Mouse (Mus musculus): ENCODE results near the gene Ncor1.
"Not testable (repeated sequence)": the region's sequence is repeated elsewhere in the genome, so short reads cannot be mapped to it uniquely, and the experiment has no call there.

Gene Ncor1

GRCm38 (mm10) chr11:62458276-62458724 lies at the start of gene Ncor1, which contains the start of gene Pigl:
TSS of gene Ncor1 (minus strand) at chr11:62458541.
TSS of gene Pigl (plus strand) at chr11:62458460.
- peak; percentile 63 to 69 for DNase-seq (ENCODE audit: low read depth in 2 of 2, low spot score in 2 of 2)

DNA sequence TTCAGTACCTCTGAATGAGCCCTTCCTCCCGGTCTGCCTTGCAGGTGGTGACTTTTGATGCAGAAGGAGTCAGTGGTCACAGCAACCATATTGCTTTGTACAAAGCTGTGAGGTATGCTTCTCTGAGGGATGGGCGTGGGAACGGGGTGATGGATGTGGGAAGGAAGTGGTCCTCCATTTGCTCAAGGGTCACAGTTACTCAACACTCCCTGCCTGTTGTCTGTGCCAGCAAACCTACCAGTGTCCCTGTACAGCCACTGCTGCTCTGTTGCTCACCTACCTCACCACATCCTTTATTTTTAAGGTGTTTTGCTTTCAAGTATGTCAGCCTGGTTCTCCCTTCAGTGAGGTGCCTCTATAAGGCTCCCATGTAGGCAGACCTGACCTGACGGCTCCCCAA lies 49.3 kb upstream of the Ncor1 start:
- peak; percentile 61 to 67 for DNase-seq (ENCODE audit: low read depth in 2 of 2, low spot score in 2 of 2)

DNA sequence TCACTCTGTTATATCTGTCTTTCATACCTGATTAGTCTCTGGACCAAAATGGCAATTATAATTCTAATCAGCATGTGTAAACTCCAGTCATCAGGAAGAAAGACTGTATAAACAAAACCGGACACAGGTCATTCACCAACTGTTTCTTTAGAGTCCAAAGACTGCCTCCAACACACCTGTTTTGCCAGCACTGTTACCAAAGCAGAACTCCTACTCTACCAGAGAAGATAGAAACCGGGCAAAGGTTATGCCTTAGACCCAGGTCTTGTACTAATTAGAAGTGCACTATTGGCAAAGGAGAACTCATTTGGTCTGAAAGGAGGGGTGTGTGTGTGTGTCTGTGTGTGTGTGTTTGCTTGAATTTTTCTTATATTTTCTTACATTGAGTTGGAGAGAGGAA lies 42.2 kb upstream of the Ncor1 start:
- DNase-seq (ENCODE audit: low read depth in 2 of 2, low spot score in 2 of 2), result no peak

DNA sequence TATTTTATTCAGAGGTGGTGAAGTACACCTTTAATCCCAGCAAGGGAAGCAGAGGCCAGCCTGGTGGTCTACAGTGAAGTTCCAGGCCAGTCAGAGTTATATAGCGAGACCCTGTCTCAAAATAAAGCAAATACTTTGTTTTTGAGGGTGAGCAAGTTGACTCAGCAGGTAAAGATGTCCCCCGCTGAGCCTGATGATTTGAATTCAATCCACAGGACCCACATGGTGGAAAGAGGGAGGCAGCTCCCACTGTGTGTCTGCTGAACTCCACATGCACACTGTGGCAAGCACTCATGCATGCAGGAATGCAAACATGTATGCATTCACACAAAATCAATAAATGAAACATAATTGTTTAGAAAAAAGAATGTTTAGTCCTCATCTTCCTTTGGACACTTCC lies 40.5 kb upstream of the Ncor1 start:
- DNase-seq (ENCODE audit: low read depth in 2 of 2, low spot score in 2 of 2), result no peak

DNA sequence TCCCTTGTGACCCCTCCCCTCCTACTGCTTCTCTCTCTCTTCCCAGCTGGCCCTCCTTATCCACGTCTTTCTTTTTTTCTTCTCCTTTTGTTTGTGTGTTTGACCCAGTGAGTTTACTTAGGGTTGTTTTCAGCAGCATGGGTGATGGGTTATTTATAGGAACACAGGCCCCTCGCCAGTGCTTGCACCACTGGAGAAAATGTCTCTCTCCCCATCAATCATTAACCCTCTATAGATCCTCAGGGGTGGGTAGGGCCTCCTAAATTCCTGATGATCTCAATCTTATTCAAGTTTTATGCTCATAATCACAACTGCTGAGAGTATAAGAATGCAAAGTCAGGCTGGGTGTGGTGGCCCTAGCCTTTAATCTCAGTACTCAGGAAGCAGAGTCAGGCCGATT lies 38.8 kb upstream of the Ncor1 start:
- no peak for DNase-seq (ENCODE audit: low read depth in 2 of 2, low spot score in 2 of 2)

- peak; percentile 23 to 50 for DNase-seq (ENCODE audit: low read depth in 2 of 2, low spot score in 2 of 2)
These were observed 37.9 kb upstream of the Ncor1 start for GRCm38 (mm10) chr11:62496151-62496715.

- no peak for DNase-seq (ENCODE audit: low read depth in 2 of 2, low spot score in 2 of 2)
These were observed 37.0 kb upstream of the Ncor1 start for GRCm38 (mm10) chr11:62495276-62495801.

DNA sequence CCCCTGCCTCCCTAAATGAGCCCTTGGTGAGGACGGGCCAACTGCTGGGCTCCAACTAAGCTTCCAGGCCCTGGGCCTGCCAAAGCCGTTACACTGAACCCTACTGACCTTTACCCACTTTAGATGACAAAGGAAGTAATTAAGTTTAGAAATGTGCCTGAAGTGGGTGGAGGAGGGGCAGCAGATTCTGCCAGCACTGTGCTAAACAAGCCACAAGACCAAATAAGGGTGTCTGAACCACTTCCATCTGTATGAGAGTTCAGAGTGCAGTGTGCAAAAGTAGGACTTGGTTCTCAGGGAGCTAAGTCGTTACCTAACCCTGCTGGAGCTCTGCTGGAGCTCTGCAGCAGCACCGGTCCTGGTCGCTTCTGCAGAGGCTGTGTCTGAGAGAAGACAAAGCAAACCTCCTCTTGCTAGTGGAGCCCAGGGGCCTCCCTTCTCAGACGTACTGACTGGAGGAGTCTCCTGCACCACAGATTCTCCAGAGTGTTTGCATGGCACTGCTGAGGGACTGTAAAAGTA lies 36.5 kb upstream of the Ncor1 start:
- DNase-seq (ENCODE audit: low read depth in 2 of 2, low spot score in 2 of 2), result peak; percentile 38 to 46

DNA sequence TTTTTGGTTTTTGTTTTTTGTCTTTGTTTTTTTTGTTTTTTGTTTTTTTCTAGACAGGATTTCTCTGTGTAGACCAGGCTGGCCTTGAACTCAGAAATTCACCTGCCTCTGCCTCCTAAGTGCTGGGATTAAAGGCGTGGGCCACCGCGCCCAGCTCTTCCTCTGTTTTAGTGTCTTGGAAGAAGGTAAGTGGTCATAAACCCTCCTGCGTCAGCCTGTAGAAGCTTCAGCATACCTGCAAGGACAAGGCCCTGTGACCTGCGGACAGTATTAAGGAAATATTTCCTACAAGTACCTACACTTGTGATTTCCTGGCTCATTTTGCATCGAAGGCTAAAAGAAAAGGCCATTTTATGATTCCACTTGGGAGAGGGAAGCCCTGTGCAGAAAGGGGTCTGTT lies 35.4 kb upstream of the Ncor1 start:
- no peak for DNase-seq (ENCODE audit: low read depth in 2 of 2, low spot score in 2 of 2)

GRCm38 (mm10) chr11:62487540-62488350 lies 29.4 kb upstream of the Ncor1 start:
- DNase-seq (ENCODE audit: low read depth in 2 of 2, low spot score in 2 of 2), result no peak

DNA sequence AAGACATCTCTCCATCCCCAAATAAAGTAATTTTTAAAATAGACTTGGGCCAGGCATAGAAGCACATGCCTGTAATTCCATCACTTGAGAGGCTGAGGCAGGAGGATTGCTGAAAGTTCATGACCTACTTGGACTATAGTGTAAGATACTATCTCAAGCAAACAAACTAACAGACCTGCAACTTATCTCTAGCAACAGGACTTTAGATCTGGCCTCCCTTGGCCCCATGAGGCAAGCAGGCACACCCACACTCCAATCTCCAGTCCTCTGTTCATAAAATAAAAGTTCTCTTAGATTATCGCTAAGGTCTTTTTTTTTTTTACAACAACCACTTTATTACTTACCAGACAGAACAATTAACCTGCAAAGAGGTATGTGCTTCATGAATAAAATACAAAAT lies 28.6 kb upstream of the Ncor1 start:
- no peak for DNase-seq (ENCODE audit: low read depth in 2 of 2, low spot score in 2 of 2)

- no peak for DNase-seq (ENCODE audit: low read depth in 2 of 2, low spot score in 2 of 2)
These were observed 21.2 kb upstream of the Ncor1 start for GRCm38 (mm10) chr11:62479581-62479980.

DNA sequence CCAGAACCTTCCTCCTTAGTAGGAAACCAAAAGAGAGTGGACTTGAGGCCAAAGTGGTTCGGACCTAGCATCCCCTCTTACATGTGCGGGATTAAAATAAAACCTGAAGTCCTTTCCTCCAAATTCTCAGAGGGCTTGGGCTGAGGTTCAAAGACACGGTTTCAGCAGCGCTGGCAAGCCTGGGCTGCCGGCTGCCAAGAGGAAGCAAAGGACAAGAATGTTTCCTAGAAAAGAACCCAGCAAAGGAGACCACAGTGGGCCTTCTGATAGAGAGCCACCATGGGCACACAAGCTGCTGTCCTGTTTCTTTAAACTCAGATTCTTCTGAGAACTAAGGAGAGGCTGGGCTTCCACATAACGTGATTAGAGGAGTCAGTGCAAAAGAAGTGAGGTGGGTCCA lies 20.6 kb upstream of the Ncor1 start:
- no peak for DNase-seq (ENCODE audit: low read depth in 2 of 2, low spot score in 2 of 2)

DNA sequence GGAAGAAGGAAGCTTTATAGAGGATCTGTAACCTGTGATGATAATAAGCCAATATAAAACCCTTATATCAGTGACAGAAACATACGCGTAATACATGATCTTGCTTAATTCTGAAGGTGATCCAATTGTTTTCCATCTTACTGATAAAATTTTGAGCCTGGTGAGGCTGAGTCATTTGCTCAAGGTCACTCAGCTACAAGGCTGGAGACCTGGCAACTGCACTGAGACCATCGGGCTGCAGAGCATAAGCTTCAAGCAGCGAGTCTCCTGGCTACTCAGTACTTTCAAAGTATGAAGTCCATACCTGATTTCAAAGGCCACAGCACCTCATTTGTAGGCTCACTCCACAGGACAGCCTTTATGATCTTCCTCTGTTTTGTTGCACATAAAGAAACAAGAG lies 17.8 kb upstream of the Ncor1 start:
- no peak for DNase-seq (ENCODE audit: low read depth in 2 of 2, low spot score in 2 of 2)

- DNase-seq (ENCODE audit: low read depth in 2 of 2, low spot score in 2 of 2), result no peak
These were observed 15.2 kb upstream of the Ncor1 start for GRCm38 (mm10) chr11:62473516-62473915.

- DNase-seq (ENCODE audit: low read depth in 2 of 2, low spot score in 2 of 2), result no peak
These were observed 12.1 kb upstream of the Ncor1 start for GRCm38 (mm10) chr11:62470451-62470850.

DNA sequence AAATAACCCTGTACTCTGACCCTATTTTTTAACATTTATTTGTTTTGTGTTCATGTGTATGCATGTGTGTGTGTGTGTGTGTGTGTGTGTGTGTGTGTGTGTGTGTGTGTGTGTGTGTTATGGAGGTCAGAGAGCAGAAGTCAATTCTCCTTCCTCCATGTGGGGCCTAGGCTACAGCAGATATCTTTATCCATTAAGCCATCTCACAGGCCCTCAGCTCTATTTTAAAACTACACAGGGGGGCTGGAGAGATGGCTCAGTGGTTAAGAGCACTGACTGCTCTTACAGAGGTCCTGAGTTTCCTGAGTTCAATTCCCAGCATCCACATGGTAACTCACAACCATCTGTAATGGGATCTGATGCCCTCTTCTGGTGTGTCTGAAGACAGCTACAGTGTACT lies 8.9 kb upstream of the Ncor1 start:
- DNase-seq (ENCODE audit: low read depth in 2 of 2, low spot score in 2 of 2), result not testable (repeated sequence)

GRCm38 (mm10) chr11:62466546-62466945 lies 8.2 kb upstream of the Ncor1 start:
- DNase-seq (ENCODE audit: low read depth in 2 of 2, low spot score in 2 of 2), result peak; percentile 28 to 29

DNA sequence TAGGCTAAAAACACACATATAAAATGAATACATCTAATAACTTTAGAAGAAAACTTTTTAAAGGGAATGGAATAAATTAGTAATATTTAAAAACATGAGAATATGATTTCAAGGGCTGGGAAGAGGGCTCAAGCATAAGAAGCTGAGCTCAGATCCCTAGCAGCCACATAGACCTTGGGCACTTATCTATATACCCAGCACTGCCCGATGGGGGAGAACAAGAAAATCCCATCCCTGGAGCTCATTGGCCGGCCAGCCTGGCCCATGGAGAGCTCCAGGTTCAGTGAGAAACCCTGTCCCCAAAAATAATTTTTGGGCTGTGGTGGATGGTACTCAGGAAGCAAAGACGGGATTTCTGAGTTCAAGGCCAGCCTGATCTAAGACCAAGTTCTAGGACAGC lies 7.5 kb upstream of the Ncor1 start:
- DNase-seq (ENCODE audit: low read depth in 2 of 2, low spot score in 2 of 2), result no peak

DNA sequence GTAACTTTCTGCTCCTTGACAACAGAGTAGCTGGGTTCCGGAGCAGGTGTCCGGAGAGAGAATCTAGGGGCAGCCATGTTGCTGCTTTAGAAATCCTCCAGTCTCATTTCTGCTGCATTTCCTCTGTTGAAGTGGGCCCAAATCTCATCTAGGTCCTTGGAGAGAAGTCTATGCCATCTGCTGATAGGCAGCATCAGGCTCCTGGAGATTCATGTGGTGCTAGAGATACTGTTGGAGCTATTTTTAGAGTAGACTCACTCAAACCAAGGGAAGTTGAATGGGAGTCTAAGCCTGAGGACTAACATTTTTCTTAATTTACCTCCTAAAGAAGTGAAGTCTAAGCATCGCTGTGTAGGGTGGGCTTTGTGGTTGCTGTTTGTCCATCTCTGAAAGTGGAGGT lies 6.4 kb upstream of the Ncor1 start:
- DNase-seq (ENCODE audit: low read depth in 2 of 2, low spot score in 2 of 2), result no peak

GRCm38 (mm10) chr11:62463225-62463915 lies 5.0 kb upstream of the Ncor1 start:
- DNase-seq (ENCODE audit: low read depth in 2 of 2, low spot score in 2 of 2), result no peak

DNA sequence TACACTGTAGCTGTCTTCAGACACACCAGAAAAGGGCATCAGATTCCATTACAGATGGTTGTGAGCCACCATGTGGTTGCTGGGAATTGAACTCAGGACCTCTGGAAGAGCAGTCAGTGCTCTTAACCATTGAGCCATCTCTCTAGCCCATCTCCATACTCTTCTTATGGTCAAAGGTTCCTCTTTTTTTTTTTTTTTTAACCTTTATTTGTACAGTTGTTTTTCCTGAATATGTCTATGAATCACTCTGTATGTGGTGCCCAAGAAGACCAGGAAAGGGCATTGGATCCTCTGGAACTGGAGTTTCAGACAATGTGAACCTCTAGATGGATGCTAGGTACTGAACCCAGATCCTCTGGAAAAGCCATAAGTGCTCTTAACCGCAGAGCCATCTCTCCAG lies 4.2 kb upstream of the Ncor1 start:
- DNase-seq (ENCODE audit: low read depth in 2 of 2, low spot score in 2 of 2), result not testable (repeated sequence)
